Mouse (Mus musculus) heart, postnatal 0 days (tissue): ENCODE measurements around the gene Rbl2.

ENCODE experiments used
- CTCF ChIP-seq: IDR thresholded peaks from 2 replicates; pipeline ENCODE4 v1.5.1; 2016; ENCODE audit warnings: antibody characterized with exemption, control low read depth, low read depth
- EP300 ChIP-seq: IDR thresholded peaks from 2 replicates; pipeline ENCODE4 v1.6.1; 2016; ENCODE audit warnings: antibody characterized with exemption, low read depth

- TF ChIP-seq CTCF (no peak), EP300 (no peak)
Observed at GRCm38 (mm10) chr8:91170914-91171313, 101.1 kb downstream of the Rbl2 start.
